Mouse (Mus musculus) hindbrain, embryonic 15.5 days (tissue): ENCODE measurements around the gene Gm1673. TPM values are rescaled to one million over a fixed set of nuclear protein-coding genes. Genes with fewer than 3 reads are reported as not detected.

Source experiments
- polyA plus RNA-seq: library from polyadenylated mRNA; unstranded; fragments of >200 nt; fragmentation: Nextera tagmentation; extraction: Ambion mirVana; gene quantifications from 2 replicates; pipeline ENCODE4 v1.2.1, GENCODE M21; 2015

Gm1673 gene
- polyA plus RNA-seq, 1 experiment from 2014 or later = 652 TPM

Other genes starting within 250 kb of the Gm1673 start
- 72.8 and 76.7 TPM in 2 replicates for gene Letm1, start 200.6 kb upstream of the Gm1673 start, polyA plus RNA-seq
- 67.4 and 77.9 TPM in 2 replicates for gene Nsd2, start 162.7 kb upstream of the Gm1673 start, polyA plus RNA-seq
- gene Nelfa, start 47.0 kb upstream of the Gm1673 start, polyA plus RNA-seq = 40.5 and 44.3 TPM in 2 replicates
- gene Nat8l, start 12.6 kb downstream of the Gm1673 start, polyA plus RNA-seq = 6.2 TPM in 2 replicates
- gene Poln, start 186.0 kb downstream of the Gm1673 start, polyA plus RNA-seq = 0.45 and 0.77 TPM in 2 replicates
- gene Haus3, start 186.1 kb downstream of the Gm1673 start, polyA plus RNA-seq = 13.5 and 14.5 TPM in 2 replicates
- gene Mxd4, start 204.3 kb downstream of the Gm1673 start, polyA plus RNA-seq = 33.5 and 34.2 TPM in 2 replicates